Mouse (Mus musculus) embryonic fibroblast, embryonic 13.5 days (primary cell): ENCODE data around the gene Nav1.

Experiments used
- CTCF ChIP-seq: IDR thresholded peaks from 2 replicates; pipeline ENCODE4 v1.5.1; 2011; ENCODE audit warnings: mild to moderate bottlenecking, control low read depth, low read length, moderate library complexity, borderline replicate concordance; ENCODE audit not compliant: insufficient read depth
- POLR2A ChIP-seq: IDR thresholded peaks from 2 replicates; pipeline ENCODE4 v1.6.1; 2011; ENCODE audit warnings: low read depth, mild to moderate bottlenecking, control low read depth, low read length, moderate library complexity

- TF ChIP-seq CTCF (no peak), POLR2A (no peak)
Observed at GRCm38 (mm10) chr1:135609621-135610020, 2.5 kb upstream of the Nav1 start.
